Mouse (Mus musculus): Measurements from ENCODE around the gene Nmu. TPM values are rescaled to one million over a fixed set of nuclear protein-coding genes. Genes with fewer than 3 reads are reported as not detected.
A peak's percentile ranks its signal among the peaks of the same experiment; 100 is the strongest.

The Nmu gene
- polyA plus RNA-seq, 1 experiment from 2014 or later = 0.30 TPM

DNA sequence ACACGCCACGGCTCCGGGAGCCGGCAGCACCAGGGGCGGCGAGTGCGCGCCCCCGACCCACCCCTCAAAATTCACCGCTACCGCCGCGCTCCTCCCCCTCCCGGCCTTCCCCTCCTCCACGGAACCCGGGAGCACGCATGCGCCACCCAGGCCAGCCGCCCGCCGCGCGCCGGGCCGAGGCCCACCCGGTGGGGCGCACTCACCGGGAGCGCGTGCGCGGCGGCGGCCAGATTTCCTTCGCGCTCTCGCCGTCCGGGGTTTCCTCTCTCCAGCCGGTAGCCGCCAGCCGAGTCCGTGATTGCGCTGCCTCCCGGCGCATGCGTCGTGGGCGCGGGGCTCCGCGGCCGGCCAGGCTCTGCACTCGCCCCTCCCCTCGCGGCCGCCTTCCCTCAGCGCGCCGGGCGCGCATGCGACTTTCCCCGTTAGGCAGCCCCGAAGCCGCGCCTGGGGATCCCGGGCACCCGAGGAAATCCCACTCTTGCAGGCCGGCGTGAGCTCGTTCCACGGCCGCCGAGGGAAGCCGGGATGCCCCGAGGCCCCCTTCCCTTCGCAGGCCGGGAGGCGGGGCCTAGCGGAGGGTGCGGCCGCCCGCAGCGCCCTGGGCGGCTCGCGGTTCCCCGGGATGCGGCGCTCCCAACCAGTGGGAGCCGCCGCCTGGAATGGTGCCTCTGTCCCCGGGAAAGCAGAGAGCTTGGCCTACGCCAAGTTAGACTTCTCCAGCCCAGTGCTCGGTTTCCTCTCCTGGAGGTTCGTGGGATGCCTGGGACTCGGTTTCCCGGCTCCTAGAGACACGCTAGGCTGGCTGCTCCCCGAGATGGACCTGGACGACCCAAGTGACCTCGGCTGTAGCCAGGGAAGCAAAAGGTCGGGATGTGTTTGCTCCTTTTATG is 58.9 kb downstream of the Nmu start, which contains the start of gene Clock:
Gene Clock, minus strand, starts transcription at position 341 of the 890 bp plus-strand sequence.
- no peaks in the 10 kb centered on the region for H3K36me3 ChIP-seq (ENCODE audit: control insufficient read depth, insufficient read depth, low read length)
- peak; percentile 92 for DNase-seq (ENCODE audit: low spot score)
- H3K27me3 ChIP-seq (replicated peaks; ENCODE audit: control insufficient read depth, insufficient read depth, low read length) = no peaks in the 10 kb centered on the region
- peak; percentile 80 for ATAC-seq (replicated peaks; ENCODE audit: low FRiP score, low TSS enrichment, low read depth)
- peak within 1 kb of the TSS; percentile 89 for H3K9ac ChIP-seq (ENCODE audit: low read length)
- H3K9me3 ChIP-seq (ENCODE audit: control insufficient read depth, low read length) = no peaks in the 10 kb centered on the region
- peak within 1 kb of the TSS; percentile 96 for H3K4me2 ChIP-seq (ENCODE audit: low read length)
- peak within 1 kb of the TSS; percentile 93 for H3K4me3 ChIP-seq (ENCODE audit: low read depth, low read length)
- peak within 1 kb of the TSS; percentile 98 for H3K27ac ChIP-seq (ENCODE audit: low read depth)
- peaks cover 18% of the 10 kb centered on the region for H3K4me1 ChIP-seq (replicated peaks; ENCODE audit: control insufficient read depth, insufficient read depth, low read length)
- under 1% methylated on average over 91 of the region's 104 CpGs for WGBS

DNA sequence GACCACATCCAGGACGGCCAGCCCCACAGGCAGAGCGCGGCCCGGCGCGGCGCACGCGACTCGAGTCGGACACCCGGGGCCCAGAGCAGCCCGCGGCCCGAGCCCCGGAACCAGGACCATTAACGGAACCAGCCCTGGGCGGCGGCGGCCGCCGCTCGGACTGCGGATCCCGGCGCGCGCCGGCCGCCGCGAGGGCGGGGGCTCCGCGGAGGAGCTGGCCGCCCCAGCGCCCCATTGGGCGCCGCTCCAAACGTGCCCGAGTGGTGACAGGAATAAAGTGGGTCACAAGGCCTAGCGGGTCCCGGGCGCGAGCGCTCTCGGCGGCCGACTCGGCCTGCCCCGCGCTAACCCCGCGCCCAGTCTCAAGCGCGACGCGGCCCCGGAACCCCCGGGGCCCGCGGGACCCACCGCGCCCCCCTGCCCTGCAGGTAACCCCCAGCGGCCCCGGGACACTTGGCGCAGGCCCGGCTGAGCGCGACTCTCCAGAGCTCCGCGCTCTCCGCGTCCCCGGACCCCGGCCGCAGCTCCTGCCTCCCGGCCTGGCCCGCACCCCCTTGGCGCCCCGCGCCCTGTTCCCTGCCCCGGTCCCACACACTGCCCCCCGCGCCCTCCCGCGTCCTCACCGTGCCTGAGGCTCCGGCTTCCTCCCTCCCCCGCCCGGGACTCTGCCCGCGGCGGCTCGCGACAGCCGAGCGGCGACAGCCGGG is 59.7 kb downstream of the Nmu start:
- no peaks in the 10 kb centered on the region for H3K36me3 ChIP-seq (ENCODE audit: control insufficient read depth, insufficient read depth, low read length)
- under 1% methylated on average over 95 of the region's 100 CpGs for WGBS
- peaks cover 18% of the 10 kb centered on the region for H3K4me1 ChIP-seq (replicated peaks; ENCODE audit: control insufficient read depth, insufficient read depth, low read length)
- peak overlapping the region; percentile 96 for H3K4me2 ChIP-seq (ENCODE audit: low read length)
- peak; percentile 79 for DNase-seq (ENCODE audit: low spot score)
- peak overlapping the region; percentile 89 for H3K9ac ChIP-seq (ENCODE audit: low read length)
- H3K9me3 ChIP-seq (ENCODE audit: control insufficient read depth, low read length) = no peaks in the 10 kb centered on the region
- H3K27me3 ChIP-seq (replicated peaks; ENCODE audit: control insufficient read depth, insufficient read depth, low read length) = no peaks in the 10 kb centered on the region
- H3K27ac ChIP-seq (ENCODE audit: low read depth) = peak overlapping the region; percentile 98
- H3K4me3 ChIP-seq (ENCODE audit: low read depth, low read length) = peak overlapping the region; percentile 93
- peak; percentile 73 for ATAC-seq (replicated peaks; ENCODE audit: low FRiP score, low TSS enrichment, low read depth)

DNA sequence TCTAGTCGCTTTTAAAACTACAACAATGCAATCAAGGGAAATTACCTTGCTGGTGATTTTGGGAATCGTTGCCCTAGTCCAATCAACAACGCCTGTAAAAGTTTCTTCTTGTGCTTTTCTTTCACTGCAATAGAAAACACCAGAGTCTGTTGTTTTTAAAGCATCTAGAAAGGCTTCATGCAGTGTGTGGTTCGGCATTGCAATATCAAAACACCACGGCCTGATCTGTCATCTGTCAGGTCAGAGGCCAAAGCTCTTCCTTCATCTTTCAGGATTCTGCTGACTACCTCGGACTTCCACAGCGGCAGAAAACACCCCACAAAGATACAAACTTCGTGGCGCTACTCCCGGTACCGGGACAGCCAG is 60.2 kb downstream of the Nmu start:
- peak overlapping the region; percentile 89 for H3K9ac ChIP-seq (ENCODE audit: low read length)
- H3K36me3 ChIP-seq (ENCODE audit: control insufficient read depth, insufficient read depth, low read length) = no peaks in the 10 kb centered on the region
- peak overlapping the region; percentile 96 for H3K4me2 ChIP-seq (ENCODE audit: low read length)
- no peaks in the 10 kb centered on the region for H3K9me3 ChIP-seq (ENCODE audit: control insufficient read depth, low read length)
- peak overlapping the region; percentile 93 for H3K4me3 ChIP-seq (ENCODE audit: low read depth, low read length)
- H3K27ac ChIP-seq (ENCODE audit: low read depth) = peak overlapping the region; percentile 98
- no peak for ATAC-seq (replicated peaks; ENCODE audit: low FRiP score, low TSS enrichment, low read depth)
- no peak for DNase-seq (ENCODE audit: low spot score)
- 5% methylated on average over 11 of the region's 11 CpGs for whole genome bisulfite sequencing
- no peaks in the 10 kb centered on the region for H3K27me3 ChIP-seq (replicated peaks; ENCODE audit: control insufficient read depth, insufficient read depth, low read length)
- peaks cover 18% of the 10 kb centered on the region for H3K4me1 ChIP-seq (replicated peaks; ENCODE audit: control insufficient read depth, insufficient read depth, low read length)

DNA sequence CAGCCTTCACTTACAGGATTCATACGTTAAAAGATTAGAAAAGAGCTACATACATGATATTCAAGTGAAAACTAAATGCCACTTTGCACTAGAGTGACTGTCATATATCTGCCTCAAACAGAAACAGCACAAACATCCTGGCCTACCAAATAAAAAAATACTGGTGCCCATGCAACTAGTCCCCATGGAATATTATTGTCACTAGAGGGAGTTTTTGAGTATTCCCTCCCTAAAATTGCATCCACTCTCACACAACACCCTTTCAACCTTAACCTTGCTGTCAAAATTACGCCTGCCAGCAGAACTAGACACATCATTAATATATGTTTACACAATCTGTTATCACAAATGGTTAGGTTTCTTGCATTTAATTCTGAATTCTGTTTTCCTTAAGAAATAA is 61.6 kb downstream of the Nmu start:
- DNase-seq (ENCODE audit: low spot score) = no peak
- Histone ChIP-seq H3K4me3 (ENCODE audit: low read depth, low read length) (no peak overlapping the region), H3K9me3 (ENCODE audit: control insufficient read depth, low read length) (no peaks in the 10 kb centered on the region), H3K4me1 (replicated peaks; ENCODE audit: control insufficient read depth, insufficient read depth, low read length) (peaks cover 18% of the 10 kb centered on the region), H3K4me2 (ENCODE audit: low read length) (no peak overlapping the region), H3K27ac (ENCODE audit: low read depth) (no peak overlapping the region), H3K9ac (ENCODE audit: low read length) (no peak overlapping the region), H3K27me3 (replicated peaks; ENCODE audit: control insufficient read depth, insufficient read depth, low read length) (no peaks in the 10 kb centered on the region), H3K36me3 (ENCODE audit: control insufficient read depth, insufficient read depth, low read length) (no peaks in the 10 kb centered on the region)
- ATAC-seq (replicated peaks; ENCODE audit: low FRiP score, low TSS enrichment, low read depth) = no peak
- 75% methylated on average over 2 of the region's 2 CpGs for WGBS

DNA sequence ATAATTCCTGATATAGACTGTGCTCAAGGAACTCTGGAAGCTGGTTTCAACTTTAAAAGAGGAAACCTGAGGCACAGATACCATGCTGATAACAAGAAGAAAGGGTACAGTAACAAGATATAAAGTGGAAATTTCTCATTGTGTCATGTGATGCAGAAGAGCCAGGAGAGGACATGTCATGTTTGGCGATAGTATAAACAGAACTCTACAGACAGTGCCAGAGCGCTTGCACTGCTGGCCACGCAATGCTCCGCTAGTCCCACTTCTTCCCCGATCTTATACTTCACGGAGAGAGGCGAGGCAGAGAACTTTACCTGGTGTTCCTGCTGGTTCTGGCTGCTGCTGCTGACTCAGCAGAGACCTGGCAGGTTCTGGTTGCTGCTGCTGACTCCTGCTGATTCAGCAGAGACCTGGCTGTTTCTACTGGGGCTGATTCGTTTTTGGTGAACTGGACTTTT is 74.3 kb downstream of the Nmu start:
- Histone ChIP-seq H3K36me3 (ENCODE audit: control insufficient read depth, insufficient read depth, low read length) (no peaks in the 10 kb centered on the region), H3K27me3 (replicated peaks; ENCODE audit: control insufficient read depth, insufficient read depth, low read length) (no peaks in the 10 kb centered on the region), H3K4me2 (ENCODE audit: low read length) (no peak overlapping the region), H3K9ac (ENCODE audit: low read length) (no peak overlapping the region), H3K9me3 (ENCODE audit: control insufficient read depth, low read length) (no peaks in the 10 kb centered on the region), H3K27ac (ENCODE audit: low read depth) (no peak overlapping the region), H3K4me3 (ENCODE audit: low read depth, low read length) (no peak overlapping the region), H3K4me1 (replicated peaks; ENCODE audit: control insufficient read depth, insufficient read depth, low read length) (no peaks in the 10 kb centered on the region)
- 65% methylated on average over 8 of the region's 8 CpGs for WGBS
- DNase-seq (ENCODE audit: low spot score) = no peak
- no peak for ATAC-seq (replicated peaks; ENCODE audit: low FRiP score, low TSS enrichment, low read depth)

DNA sequence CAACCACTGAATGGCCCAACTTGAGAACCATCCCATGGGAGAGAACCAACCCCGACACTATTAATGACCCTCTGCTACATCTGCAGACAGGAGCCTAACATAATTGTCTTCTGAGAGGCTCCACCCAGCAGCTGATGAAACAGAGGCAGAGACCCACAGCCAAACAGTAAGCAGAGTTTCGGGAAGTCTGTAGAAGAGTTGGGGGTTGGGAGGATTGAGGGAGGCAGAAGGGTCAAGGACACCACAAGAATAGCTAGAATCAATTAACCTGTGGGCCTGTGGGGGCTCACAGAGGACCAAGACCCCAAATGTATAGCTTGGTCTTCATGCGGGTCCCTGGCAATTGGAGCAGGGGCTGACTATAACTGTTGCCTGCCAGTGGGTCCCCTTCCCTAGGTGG is 75.3 kb downstream of the Nmu start:
- WGBS = 90% methylated on average over 3 of the region's 3 CpGs
- no peak for ATAC-seq (replicated peaks; ENCODE audit: low FRiP score, low TSS enrichment, low read depth)
- DNase-seq (ENCODE audit: low spot score) = no peak
- H3K4me2 ChIP-seq (ENCODE audit: low read length) = no peak overlapping the region
- H3K9me3 ChIP-seq (ENCODE audit: control insufficient read depth, low read length) = no peaks in the 10 kb centered on the region
- no peaks in the 10 kb centered on the region for H3K4me1 ChIP-seq (replicated peaks; ENCODE audit: control insufficient read depth, insufficient read depth, low read length)
- H3K27ac ChIP-seq (ENCODE audit: low read depth) = no peak overlapping the region
- H3K4me3 ChIP-seq (ENCODE audit: low read depth, low read length) = no peak overlapping the region
- H3K27me3 ChIP-seq (replicated peaks; ENCODE audit: control insufficient read depth, insufficient read depth, low read length) = no peaks in the 10 kb centered on the region
- no peaks in the 10 kb centered on the region for H3K36me3 ChIP-seq (ENCODE audit: control insufficient read depth, insufficient read depth, low read length)
- H3K9ac ChIP-seq (ENCODE audit: low read length) = no peak overlapping the region

DNA sequence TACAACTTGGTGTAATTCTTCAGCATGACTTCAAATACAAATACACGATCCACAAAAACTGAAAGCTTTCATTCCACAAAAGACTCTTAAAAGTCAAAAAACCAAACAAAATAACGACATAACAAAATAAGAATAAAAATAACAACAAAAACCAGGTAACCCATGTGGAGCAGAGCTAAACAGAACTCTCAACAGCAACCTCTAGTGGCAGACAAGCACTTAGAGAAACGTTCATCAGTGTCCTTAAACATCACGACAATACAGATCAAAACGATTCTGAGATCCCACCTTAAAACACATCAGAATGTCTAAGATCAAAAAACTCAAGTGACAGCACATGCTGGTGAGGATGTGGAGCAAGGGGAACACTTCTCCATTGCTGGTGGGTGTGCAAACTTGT is 76.5 kb downstream of the Nmu start:
- WGBS = 79% methylated on average over 5 of the region's 5 CpGs
- Histone ChIP-seq H3K27me3 (replicated peaks; ENCODE audit: control insufficient read depth, insufficient read depth, low read length) (no peaks in the 10 kb centered on the region), H3K9me3 (ENCODE audit: control insufficient read depth, low read length) (no peaks in the 10 kb centered on the region), H3K36me3 (ENCODE audit: control insufficient read depth, insufficient read depth, low read length) (no peaks in the 10 kb centered on the region), H3K27ac (ENCODE audit: low read depth) (no peak overlapping the region), H3K4me2 (ENCODE audit: low read length) (no peak overlapping the region), H3K9ac (ENCODE audit: low read length) (no peak overlapping the region), H3K4me3 (ENCODE audit: low read depth, low read length) (no peak overlapping the region), H3K4me1 (replicated peaks; ENCODE audit: control insufficient read depth, insufficient read depth, low read length) (no peaks in the 10 kb centered on the region)
- DNase-seq (ENCODE audit: low spot score) (no peak), ATAC-seq (replicated peaks; ENCODE audit: low FRiP score, low TSS enrichment, low read depth) (no peak)

DNA sequence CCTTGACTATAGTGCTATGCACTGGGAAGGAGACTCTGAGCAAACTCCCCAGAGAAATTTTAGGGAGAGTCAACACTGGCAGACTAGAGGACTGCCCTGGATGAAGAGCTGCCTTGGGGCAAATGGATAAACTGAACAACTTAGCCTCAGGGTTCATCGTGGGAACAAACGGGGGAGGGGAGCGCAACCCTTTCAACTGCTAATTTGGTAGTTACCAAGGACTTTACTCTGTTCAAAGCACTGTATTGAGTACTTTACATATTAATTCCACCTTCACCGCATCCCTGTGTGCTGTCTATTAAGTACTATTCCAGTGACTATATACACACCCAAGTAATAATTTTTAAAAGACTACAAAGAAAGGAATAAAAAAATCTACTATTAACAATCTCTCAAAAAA is 77.9 kb downstream of the Nmu start:
- no peaks in the 10 kb centered on the region for H3K9me3 ChIP-seq (ENCODE audit: control insufficient read depth, low read length)
- no peak overlapping the region for H3K27ac ChIP-seq (ENCODE audit: low read depth)
- H3K4me1 ChIP-seq (replicated peaks; ENCODE audit: control insufficient read depth, insufficient read depth, low read length) = no peaks in the 10 kb centered on the region
- no peak overlapping the region for H3K4me2 ChIP-seq (ENCODE audit: low read length)
- WGBS = 71% methylated on average over 4 of the region's 4 CpGs
- no peak overlapping the region for H3K9ac ChIP-seq (ENCODE audit: low read length)
- H3K27me3 ChIP-seq (replicated peaks; ENCODE audit: control insufficient read depth, insufficient read depth, low read length) = no peaks in the 10 kb centered on the region
- no peaks in the 10 kb centered on the region for H3K36me3 ChIP-seq (ENCODE audit: control insufficient read depth, insufficient read depth, low read length)
- DNase-seq (ENCODE audit: low spot score) (no peak), ATAC-seq (replicated peaks; ENCODE audit: low FRiP score, low TSS enrichment, low read depth) (no peak)
- H3K4me3 ChIP-seq (ENCODE audit: low read depth, low read length) = no peak overlapping the region

All from intestine, embryonic 14.5 days (tissue).